Mouse (Mus musculus): ENCODE results near the gene Mrpl4.

The Mrpl4 gene

DNA sequence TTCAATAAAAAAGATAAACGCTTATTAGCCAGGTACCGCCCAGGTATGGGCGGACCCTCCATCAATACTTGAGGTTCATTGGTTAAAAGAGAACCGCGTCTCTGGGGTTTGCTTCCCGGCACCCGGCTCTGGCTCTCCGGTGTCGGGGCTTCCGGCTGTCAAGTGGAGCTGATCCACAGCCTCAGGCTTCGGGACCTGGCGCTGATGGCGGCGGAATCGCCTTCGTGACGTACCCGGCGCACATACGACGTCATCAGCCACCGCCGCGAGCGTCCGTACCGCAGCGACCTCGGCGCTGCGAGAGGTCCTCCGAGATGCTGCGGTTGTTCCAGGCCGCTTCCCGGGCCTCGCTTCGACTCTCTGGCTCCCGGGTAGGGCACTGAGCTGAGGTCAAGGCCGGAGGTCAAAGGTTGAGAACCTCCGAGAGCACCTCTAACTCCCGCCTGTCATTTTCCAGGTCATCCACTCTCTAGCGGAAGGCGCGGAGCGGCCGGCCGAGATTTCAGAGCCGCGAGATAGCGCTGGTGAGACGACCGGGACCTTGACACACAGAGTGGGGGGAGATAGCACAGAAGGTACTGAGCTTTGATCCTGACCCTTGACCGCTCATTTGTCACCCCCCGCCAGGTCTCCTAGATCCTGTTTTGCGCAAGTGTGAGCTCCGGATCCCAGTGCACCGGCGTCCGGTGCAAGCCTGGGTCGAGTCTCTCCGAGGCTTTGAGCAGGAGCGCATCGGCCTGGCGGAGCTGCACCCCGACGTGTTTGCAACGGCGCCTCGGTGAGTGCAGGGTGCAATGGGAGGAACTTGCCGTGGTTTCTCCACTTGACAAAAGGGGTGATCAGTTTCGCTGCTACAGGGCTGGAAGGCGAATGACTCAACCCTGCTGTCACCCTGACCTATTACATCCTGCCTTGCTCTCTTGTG is at the start of gene Mrpl4:
Gene Mrpl4, plus strand, starts transcription at position 112 of the 925 bp plus-strand sequence.
- no peak for DNase-seq (ENCODE audit: extremely low read depth, low read depth, low spot score)

DNA sequence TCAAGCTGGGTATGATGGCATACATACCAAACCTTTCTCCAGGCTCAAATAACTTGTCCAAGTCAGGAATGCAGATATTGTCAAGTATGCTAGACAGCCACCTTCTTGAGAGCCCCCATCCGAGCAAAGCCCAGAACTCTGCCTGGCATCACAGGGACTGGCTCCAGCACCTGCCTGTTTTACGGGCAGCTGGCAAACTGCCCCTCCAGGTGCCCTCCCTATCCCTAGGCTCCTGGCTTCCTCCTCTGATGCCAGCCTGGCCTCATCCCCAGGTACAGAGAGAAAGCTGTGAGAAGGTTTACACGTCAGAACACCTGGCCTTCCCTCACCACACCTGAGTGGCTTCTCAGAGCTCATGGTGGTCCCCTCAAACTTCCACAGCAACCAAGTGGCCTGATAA is 45.5 kb upstream of the Mrpl4 start:
- no peak for DNase-seq (ENCODE audit: extremely low read depth, low read depth, low spot score)

DNA sequence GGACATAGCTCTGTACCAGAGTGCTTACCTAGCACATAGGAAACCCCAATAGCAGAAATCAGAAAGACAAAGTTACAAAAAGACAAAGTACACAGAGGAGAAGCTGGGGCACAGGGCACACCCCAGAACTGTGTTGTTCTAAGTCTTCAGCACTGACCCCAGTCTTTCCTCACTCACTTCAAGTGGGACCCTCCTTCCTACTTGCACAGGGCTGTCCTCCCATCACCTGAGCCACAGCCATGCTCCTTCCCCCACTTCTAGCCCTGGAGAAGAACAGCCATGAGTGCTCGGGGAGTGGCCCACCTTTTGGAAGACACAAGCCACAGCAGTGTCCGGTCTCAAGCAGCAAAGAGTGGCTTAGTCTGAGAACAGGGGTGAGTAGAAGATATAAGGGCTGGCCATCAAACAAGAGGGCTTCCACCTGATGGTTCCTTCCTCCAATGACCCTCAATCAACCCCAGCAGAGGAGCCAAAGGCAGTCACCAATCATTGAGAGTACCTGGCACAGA is 43.1 kb upstream of the Mrpl4 start, which contains the start of gene Dnmt1:
Gene Dnmt1, minus strand, starts transcription at position 459 of the 509 bp plus-strand sequence.
- DNase-seq (ENCODE audit: extremely low read depth, low read depth, low spot score) = no peak

DNA sequence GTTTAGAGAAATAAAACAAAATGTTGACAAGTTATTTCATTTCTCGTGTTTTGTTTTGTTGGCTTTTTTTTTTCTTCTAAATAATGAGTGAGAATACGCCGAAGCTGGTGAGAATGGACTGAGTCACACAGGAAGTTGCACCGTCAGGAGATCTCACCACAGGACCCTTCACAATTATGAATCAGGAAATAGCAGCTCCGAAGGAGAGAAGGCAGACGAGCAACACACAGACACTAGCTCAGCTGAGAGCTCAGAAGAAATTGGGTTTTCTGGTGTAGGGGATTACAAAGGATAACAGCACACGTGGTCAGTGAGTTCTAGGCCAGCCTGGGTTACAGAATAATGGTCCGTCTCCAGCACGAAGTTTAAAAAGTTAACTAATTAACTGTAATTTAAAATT is 41.0 kb upstream of the Mrpl4 start:
- DNase-seq (ENCODE audit: extremely low read depth, low read depth, low spot score) = no peak

DNA sequence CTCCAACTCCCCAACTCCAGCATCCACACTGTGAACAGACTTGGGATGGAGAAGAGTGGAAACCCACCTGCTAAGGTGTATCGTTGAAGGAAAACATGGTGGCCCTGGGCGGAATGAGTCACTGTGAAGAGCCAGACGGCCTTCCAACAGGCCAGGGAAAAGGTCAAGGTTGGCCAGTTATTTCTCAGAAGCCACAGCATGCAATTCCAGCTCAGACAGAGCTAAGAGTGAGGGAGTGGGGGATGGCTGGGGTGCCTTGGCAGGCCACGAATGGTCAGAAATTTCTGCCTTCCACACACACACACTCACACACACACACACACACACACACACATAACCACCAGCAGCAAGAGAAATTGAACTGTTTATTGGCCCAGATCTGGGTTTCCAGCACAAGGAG is 36.9 kb upstream of the Mrpl4 start:
- no peak for DNase-seq (ENCODE audit: extremely low read depth, low read depth, low spot score)

DNA sequence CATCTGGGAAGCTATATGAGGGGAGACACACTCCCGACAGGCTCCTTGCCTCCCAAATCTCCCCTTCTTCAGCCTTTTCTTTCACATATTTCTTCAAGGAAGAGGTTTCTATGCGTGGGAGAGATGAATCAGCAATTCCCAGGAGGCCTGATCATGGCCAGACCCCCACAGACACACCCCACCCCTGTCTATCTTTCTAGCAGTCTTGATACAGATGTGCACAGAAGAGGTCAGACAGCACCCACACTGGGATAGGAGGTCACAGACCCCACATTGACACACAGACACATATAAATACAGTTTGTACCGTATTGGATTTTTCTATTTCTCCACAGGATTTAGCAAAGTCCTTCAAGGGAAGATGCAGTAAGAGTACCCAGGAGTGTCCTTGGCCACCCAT is 36.5 kb upstream of the Mrpl4 start:
- DNase-seq (ENCODE audit: extremely low read depth, low read depth, low spot score) = no peak

DNA sequence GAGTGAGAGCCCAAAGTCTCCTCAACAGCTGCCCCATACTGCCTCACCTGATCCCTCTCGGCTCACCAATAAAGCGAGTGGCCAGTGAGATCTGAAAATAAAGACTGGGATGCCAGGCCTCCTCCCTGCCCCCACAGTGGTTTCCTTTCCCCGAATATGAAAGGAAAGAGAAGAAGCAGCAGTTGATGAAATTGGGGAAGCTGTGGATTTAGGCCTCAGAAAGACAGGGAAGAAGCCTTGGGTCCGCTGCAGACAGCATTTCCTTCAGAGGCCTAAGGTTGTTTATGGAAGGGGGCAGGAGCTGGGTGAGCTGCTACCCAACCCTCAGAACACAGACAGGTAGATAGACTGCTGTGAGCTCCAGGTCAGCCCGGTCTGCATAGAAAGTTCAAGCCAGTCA is 35.8 kb upstream of the Mrpl4 start:
- no peak for DNase-seq (ENCODE audit: extremely low read depth, low read depth, low spot score)

DNA sequence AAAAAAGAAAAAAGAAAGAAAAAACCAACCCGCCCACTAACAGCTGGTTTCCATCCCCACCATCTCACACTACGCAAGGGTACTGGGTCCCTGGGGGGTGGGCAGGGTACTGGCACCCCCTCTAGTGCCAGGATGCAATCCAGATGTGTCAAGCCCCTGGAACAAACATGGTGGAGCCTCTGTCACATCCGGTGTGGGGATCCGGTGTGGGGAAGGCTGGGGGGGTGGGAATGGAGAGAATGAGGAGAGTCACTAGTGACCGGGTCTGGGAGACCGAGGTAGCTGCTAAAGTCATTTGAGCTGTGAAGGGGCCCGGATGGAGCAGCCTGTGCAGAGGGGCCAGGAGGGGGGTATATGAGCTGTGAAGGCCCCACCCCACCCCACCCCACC is 30.8 kb upstream of the Mrpl4 start:
- DNase-seq (ENCODE audit: extremely low read depth, low read depth, low spot score) = no peak

DNA sequence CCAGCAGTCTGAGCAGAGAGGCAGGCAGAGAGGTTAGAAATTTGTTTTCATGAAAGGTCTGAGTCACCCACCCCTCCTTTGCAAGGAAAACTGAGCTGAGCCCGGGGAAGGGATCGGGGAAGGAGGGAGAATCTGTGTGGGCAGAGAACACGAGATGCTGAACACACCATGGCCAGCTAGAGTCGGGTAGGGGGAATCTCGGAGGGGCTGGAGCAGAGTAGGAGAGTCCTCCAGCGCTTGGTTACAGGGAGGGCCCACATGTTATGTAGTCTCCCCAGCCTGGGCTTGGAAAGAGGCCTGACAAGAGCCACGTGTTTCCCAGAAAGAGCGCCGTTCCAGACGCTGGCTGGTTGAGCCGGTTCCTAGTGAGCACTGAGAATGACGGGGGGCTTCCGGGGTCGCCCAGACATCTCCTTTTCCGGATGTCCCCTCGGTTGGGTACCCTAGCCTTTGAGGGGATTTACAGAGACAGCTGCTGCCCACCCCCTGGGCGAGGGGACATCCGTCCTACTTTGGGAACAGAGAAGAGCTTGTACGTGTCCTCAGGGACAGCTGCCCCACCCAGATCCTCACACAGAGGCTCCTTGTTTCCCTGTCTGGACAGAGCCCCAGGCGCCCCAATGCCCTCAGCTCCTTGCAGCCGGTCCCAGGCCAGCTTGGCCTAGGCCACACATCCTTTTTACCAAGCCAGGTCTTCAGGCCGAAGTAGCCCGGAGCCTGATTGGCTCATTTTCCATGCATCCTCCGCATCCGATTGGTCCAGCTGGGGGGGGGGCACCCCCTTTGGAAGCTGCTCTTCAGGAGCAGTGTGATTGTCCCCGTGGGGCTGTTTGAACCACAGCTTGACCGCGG is 30.2 kb upstream of the Mrpl4 start:
- DNase-seq (ENCODE audit: extremely low read depth, low read depth, low spot score) = no peak

DNA sequence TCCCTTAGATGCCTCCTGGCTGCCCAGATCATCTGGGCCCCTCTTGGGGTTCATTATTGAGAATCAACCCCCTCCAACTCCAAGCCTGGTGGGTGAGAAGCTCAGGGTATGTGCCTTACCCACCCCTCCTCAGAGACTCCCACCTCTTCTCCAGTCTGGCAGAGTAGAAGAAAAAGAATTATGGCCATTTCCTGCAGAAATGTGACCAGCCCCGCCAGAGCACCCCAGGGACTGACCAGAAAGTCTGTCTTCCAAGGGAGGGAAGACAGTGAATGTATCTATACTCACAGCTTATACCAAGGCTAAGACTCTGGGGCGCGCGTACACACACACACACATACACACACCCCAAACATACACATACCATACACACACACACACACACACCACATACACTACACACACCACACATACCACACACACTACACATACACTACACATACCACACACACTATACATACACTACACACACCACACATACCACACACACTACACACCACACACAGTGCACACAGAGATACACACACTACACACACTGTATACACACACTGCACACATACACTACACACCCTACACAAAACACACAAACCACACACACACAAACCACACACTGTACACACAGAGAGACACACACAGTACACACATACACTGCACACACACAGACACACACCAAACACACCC is 29.4 kb upstream of the Mrpl4 start:
- no peak for DNase-seq (ENCODE audit: extremely low read depth, low read depth, low spot score)

DNA sequence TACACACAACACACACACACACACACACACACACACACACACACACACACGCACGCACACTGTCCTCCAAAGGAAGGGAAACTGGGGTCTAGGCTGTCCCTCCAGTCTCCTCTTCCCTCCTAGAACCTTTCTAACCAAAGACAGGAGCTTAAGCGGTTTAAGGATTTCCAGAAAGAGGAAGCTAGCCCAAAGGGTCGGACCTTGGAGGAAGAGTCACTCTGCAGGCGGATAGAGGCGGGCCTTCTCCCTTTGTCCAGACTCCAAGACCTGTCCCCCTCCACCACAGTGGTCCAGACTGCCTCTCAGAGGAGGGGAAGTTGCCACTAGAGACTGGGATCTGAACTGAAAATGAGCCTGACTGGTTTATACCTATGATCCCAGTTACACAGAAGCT is 28.9 kb upstream of the Mrpl4 start:
- DNase-seq (ENCODE audit: extremely low read depth, low read depth, low spot score) = no peak

DNA sequence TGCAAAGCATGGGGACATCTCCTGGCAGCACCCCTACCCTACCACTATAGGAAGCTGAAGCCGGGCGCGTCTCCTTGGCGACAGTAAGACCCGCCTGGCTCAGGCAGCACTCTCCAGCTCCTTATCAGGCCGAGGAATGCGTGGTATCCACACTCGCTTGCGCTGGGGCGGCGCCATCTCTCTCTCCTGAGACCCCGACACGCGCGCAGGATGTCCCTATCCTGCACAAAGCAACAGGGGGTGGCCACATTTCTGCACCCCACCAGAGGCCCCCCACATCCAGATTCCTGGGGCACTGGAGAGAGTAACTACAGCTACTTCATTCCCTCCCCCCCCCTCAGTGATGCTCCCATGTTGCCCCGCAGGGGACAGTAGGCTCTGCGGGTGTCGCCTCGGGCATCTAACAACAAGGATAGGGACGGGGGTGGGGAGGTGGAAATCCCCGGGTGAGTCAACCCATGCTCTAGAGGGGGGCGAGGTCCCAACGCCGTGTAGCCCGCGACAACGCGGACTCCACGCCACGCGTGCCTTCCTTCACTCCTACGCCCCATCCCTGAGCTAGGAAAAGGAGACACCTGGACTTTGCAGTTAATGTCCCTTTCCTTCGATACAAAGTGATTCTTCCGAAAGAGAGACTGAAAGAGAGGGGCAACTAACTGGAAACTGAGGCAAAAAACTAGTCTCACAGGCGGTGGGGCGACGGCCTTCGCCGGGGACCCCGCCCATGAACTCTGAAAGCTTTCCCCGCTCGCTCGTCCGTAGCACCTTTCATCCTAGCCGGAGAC is 26.9 kb upstream of the Mrpl4 start:
- DNase-seq (ENCODE audit: extremely low read depth, low read depth, low spot score) = no peak

DNA sequence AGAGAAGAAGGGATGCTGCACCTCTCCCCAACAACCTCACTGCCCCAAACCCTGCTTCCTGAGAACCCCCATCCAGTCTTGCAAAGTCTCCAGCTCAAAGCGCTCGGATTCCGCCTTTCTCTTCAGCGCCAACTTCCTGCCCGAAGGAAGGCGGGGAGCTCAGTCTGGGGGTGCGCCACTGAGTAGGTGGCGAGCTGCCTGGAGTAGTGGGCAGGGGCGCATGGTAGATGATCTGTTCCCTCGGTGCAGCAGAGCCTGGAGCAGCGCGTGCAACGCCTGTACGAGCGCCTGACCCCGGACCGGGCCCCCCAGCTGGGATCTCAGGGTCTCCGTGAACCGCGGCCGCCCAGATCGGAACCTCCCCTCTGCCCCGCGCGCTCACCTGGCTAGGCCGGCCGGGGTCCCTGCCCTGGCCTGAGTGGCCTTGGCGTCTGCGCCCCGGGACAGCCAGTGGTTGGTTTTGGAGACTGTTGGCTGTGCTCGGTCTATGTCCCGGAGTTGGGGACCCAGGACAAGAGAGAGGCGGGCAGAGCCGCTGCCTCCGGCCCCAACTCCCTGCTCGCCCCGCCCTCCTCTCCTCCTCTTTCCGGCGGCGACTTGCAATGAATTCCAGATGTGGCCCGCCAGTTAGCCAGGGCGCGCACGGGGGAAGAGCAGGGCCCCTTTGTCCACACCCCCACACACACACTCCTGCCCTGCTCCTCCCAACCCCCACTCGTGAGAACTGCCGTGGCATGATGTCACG is 26.1 kb upstream of the Mrpl4 start, which contains the start of gene S1pr2:
Gene S1pr2, minus strand, starts transcription at position 566 of the 745 bp plus-strand sequence.
- no peak for DNase-seq (ENCODE audit: extremely low read depth, low read depth, low spot score)

DNA sequence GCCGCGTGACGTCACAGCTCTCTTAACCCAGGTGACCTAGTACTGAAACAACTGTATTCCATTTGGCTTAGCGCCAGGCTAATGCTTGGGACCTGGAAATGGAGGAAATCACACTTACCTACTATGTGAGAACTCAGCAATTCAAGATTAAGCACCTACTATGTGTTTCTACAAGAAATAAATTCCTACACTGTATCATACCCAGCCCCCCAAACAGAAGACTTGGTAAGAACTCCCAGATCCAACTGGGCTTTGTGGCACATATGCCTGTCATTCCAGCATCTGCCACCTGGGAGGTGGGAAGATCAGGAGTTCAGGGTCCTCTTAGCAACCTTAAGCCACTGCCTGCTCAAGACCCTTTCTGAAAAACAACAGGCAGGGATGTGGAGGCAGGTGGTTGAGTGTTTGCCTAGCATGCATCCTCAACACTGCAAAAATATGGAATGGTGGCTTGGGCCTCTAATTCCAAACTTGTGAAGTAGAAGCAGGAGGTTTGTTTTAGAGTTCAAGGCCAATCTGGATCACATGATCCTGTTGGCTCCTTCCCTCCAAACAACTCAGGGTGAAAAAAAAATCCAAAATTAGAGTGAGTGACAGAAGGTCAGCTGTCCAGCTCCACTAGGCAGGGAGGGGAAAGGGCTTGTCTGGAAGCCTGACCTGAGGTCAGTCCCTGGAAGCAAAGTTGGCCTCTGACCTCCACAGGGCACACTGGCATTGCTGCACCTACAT is 25.4 kb upstream of the Mrpl4 start:
- no peak for DNase-seq (ENCODE audit: extremely low read depth, low read depth, low spot score)

DNA sequence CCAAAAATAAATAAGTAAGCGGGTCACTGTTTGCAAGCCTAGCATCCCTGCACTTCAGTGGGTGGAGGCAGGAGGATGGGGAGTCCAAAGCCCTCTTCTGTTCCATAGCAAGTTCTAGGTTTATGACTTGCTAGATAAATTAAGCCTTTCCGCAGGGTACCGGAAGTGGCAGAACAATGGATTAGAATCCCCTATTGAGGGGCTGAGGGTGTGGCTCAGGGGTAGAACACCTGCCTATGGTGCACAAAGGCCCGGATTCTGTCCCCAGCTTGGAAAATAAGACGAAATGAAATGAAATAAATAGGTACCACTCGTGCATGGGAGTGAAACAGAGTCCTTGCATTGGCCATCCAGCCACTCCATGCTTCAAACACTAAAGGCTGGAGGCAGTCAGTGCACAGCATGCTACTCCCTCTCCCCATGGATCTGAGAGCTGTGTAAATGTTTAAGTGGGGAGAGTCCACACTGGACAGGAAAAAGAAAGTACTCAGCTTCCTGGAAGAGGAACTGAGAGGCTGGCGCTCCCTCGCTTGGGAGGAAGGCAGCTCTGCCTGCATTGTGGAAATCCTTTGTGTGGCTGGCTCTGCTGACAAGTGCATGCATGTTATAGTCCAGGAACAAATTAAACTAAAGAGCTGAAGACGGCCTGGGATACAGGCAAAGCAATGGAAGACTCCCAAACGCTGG is 24.0 kb upstream of the Mrpl4 start:
- no peak for DNase-seq (ENCODE audit: extremely low read depth, low read depth, low spot score)

DNA sequence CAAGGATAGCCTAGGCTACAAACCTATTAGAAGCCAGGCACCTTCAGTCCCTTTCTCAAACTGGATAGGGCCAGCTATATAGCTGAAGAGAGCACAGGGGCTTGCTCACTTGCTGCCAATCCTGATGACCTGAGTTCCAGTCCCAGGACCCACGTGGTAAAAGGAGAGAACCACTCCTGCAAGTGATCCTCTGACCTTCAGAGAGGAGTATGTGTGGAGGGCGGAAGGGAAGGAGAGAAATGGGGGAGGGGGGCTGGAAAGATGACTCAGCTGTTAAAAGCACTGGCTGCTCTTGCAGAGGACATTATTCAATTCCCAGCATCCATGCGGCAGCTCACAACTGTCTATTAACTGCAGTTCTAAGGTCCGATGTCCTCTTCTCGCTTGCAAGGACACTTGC is 23.4 kb upstream of the Mrpl4 start:
- no peak for DNase-seq (ENCODE audit: extremely low read depth, low read depth, low spot score)

DNA sequence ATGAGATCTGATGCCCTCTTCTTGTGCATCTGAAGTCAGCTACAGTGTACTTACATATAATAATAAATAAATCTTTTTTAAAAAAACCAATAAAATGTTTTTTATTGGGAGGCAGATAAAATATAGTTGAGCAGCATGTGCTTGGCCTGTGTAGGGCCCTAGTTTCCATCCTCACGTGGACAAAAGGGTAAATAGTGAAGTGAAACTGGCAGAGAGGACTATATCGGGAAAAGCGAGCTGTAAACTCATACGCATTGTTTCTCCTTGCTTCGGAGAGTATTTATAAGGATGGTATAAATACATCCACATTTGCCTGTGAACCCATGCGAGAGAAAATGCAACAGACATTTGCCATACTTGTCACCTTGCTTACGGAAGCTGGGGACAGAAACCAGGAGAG is 22.8 kb upstream of the Mrpl4 start:
- DNase-seq (ENCODE audit: extremely low read depth, low read depth, low spot score) = no peak

DNA sequence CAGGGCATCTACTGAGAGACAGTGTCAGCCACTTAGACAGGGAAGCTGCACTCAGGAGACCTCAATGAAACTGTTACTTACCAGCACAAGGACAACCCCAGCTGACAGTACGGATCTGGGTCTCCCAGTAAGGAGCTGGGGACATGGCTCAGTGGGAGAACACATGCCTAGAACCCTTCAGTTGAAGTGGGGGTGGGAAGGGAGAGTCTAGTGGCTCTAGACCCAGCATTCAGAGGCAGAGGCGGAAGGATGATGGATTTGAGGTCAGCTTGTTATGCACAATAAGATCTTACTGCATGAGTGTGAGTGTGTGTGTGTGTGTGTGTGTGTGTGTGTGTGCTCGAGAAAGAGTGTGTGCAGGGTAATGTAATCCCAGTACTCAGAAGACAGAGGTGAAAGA is 20.4 kb upstream of the Mrpl4 start:
- no peak for DNase-seq (ENCODE audit: extremely low read depth, low read depth, low spot score)
